Mouse (Mus musculus) embryonic fibroblast, embryonic 13.5 days (primary cell): ENCODE measurements around the gene Cacnb4.

Experiments
- CTCF ChIP-seq: IDR thresholded peaks from 2 replicates; pipeline ENCODE4 v1.5.1; 2011; ENCODE audit warnings: mild to moderate bottlenecking, control low read depth, low read length, moderate library complexity, borderline replicate concordance; ENCODE audit not compliant: insufficient read depth
- POLR2A ChIP-seq: IDR thresholded peaks from 2 replicates; pipeline ENCODE4 v1.6.1; 2011; ENCODE audit warnings: low read depth, mild to moderate bottlenecking, control low read depth, low read length, moderate library complexity

DNA sequence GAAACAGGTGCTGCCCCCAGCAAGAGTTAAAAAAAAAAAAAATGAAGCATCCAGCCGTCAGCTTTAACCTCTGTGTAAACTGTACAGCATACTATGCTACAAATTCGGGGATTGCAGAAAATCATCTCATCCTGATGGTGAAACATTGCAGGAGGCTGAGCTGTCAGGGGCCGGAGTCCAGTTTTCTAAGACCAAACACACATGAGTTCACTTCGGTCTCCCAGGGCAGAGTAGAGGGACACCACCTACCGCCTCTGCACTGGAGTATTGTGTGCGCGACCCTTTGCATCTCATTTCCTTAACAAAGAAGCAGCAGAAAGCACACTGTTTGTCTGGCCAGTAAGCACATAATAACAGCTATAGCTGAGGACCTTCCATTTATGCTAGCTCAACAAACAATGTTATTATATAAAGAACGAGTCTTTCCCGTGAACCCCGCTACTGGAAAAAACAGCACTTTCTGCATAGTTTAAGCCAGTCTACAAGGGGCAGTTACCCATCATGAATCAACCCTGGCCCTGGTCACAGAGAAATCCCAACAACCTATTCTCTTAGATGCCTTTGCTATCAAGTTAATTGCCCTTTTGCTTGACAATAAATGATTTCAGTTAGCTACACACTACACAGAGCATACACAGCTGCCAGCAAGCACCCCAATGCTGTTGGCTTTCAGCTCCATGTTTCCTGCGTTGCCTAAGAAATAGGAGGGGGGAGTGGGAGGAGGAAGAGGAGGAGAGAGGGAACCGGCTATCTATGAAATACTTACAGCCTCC is 118.9 kb downstream of the Cacnb4 start:
- no peak for TF ChIP-seq POLR2A
- no peak for TF ChIP-seq CTCF
